Mouse (Mus musculus) adrenal gland, postnatal 36 days (tissue): ENCODE results near the gene Man1a. TPM values are rescaled to one million over a fixed set of nuclear protein-coding genes. Genes with fewer than 3 reads are reported as not detected.
A peak's percentile ranks its signal among the peaks of the same experiment; 100 is the strongest.

Source experiments
- DNase-seq, 2 experiments: peaks; one replicate each; pipeline ENCODE4 v3.0.0; 2021; ENCODE audit warnings: mixed read lengths in 1 of 2
- total RNA-seq, 2 experiments: library from RNA; stranded (reverse); gene quantifications; 2 replicates each; pipeline ENCODE4 v1.2.3; 2021

The Man1a gene
- total RNA-seq, 2 experiments from 2014 or later = 28.4 to 160 TPM

DNA sequence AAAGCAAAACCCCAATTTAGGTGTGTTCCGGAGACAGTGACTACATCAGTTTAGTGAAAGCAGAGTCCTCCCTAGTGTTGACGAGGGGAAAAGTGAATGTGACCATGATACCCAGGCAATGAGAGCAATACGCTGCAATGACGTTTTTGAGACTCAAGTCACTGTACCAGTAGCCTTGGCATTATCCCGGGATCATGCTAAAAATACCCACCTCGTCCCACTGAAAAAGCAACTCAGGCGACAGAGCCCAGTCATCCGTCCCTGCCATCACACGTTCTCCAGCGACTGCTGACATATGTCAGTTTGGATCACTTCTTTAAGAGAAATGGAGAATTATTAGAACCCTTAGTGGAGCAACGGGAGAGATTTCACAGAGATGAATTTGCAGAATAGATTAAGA, 13.6 kb downstream of the Man1a start:
- no peak for DNase-seq

DNA sequence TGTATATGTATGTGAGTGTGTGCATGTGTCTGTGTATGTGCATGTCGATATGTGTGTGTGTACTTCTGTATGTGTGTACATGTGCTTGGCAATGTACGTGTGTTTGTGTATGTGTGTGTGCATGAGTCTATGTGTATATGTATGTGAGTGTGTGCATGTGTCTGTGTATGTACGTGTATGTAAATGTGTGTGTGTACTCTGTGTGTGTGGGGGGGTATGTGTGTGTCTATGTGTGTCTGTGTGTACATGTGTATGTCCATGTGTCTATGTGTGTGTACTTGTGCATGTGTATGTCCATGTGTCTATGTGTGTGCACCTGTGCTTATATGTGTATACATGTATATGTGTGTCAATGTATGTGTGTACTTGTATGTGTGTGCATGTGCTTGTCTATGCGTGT, 15.2 kb downstream of the Man1a start:
- DNase-seq = no peak

DNA sequence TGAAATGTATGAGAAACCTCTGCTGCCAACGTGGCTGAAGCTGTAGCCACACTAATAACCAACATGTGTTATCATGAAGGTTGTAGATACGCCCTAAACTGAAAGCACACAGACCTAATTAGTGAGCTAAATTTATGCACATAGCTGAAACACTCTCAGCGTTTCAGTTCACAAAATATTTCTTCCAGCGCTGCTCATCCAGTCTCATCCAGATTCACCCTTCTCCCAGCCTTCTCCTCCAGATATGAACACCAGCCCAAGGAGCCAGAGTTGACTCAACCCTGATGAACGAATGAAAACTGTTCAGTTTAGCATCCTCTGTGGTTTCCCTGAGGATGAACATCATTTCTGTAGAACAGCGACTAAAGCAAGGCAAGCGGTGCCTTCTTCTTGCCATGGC, 15.8 kb downstream of the Man1a start:
- no peak for DNase-seq

DNA sequence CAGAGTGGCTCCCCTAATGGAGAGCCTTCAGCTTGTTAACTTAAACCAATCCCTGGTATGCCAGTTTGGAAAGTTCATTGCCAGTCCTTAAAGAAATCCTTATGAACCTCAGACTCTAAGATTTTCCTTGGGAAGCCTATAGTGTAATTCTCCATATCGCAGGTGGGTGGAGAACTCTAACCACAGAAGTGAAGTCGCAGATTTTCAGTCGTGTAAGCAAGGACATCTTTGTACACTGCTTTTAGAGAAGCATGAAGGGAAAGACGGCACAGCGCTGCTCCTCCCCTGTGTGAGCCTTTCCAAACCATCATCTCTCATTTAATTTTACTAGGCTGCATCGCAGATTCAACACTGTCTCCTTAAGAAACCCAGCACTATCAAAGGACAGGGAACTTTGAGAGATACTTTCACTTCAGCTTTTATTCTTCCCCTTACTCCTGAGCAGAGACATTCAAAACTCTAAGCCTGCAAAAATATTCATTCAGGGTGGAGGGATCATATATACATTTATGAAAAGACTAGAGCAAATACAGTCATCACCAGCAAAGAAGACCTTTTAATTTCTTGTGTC, 16.6 kb downstream of the Man1a start:
- DNase-seq = no peak

DNA sequence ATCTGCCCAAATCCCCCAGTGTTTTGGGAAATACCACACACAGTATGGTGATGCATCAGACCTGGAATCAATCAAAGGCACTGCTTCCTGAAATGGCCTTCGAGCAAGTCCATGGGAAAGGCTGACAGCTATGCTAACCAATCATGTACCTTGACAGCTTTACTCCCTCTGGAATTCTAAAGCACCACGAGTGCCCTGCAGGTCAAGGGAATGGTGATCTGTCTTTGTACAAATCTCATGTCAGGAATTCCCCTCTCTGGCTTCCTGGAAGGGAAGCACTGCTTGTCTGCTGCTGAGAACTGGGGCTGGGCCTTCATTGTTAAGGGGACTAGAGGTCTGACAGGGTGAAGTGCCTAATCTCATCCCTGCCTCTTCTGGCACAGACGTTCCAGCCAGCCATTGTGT, 17.3 kb downstream of the Man1a start:
- DNase-seq = peak; percentile 49 to 55

DNA sequence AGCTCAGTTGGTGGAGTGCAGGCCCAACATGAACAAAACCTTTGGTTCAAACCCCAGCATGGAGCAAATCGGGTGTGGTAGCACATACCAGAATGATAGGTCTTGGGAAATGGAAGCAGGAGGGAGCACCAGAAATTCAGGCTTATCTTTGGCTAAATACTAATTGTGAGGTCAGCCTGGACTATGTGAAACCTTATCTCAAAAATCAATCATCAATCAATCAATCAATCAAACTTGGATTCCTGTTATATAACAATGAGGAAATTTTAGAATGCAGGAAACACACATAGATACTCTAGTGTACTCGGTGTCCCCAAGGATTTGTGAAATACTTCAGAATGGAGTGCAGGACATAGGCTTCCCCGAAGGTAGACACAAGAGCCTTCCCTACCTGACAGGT, 17.8 kb downstream of the Man1a start:
- DNase-seq = no peak

DNA sequence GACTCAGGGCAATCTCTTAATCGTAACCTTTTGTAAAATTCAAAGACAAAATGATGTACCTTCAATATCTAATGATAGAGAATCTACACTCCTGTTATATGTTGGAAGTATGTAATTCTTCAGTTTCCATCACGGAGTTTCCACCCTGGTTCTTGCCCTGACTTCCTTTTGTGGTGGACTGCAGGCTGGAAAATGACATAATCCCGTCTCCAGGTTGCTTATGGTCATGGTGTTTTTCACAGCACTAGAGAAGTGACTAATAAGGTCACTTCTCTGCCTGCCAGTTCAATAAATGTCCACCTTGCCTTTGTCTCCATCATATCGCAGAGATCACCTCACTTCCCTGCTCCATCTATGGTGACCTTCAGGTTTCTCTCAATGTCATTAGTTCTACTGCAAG, 22.2 kb downstream of the Man1a start:
- DNase-seq = no peak

DNA sequence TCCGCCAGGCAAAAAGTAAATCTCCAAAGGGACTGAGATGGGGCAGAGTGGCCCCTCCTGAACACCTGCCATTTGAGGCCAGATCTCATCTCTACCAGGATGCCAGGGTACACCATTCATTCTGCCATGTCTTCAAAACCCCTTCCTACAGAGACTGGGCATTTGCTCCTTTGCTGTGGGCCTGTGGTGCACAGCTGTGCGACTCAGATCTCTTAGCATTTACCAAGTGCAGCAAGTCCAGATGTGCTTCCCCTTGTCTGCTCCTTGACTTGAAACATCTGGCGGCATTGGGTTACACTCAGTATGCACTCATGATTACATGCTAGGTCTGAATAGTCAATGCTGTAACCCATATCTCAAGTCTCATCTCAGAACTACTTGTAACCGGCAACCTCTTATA, 28.5 kb downstream of the Man1a start:
- no peak for DNase-seq

DNA sequence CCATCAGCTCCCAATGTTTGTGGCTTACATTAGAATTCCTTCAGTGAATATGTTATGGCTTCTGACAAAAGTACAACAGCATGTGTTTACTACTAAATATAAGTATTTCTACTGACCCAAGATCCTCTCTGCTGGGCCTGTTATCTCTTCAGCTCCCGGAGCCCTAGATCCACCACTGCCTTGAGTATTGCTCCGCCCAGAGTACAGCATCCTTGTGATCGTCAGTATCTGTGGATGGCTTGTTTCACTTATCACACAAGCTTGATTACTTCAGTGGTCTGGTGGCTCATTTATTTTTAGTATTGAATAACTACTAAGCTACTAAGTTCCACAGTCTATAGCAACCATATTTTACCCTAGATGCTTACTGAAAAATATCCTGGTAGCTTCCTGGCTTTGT, 33.1 kb downstream of the Man1a start:
- DNase-seq = no peak

DNA sequence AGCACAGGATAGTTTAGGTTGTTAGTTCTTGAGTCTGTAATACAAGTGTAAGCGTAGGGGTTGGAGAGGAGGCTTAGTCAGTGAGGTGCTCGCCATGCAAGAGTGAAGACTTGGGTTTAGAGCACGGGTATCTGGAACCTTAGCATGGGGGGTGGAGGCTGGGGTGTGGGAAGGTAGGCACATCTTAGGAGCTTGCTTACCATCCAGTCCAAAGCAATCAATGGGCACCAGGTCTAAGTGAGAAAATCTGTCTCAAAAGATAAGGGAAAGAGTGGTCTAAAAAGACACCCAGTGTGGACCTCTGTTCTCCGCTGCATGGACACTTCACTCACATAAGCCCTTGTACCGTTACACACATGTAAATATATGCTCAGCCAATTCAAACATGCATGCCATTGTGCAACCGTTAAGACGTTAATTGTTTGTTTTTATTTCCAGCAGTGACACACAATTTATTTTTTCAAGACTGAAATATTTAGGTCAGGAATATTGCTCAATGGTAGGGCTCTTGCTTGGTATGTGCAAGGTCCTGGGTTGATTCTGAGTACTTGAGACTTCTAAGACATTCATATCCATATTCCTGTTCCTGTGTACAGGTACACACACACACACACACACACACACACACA, 34.1 kb downstream of the Man1a start:
- no peak for DNase-seq

DNA sequence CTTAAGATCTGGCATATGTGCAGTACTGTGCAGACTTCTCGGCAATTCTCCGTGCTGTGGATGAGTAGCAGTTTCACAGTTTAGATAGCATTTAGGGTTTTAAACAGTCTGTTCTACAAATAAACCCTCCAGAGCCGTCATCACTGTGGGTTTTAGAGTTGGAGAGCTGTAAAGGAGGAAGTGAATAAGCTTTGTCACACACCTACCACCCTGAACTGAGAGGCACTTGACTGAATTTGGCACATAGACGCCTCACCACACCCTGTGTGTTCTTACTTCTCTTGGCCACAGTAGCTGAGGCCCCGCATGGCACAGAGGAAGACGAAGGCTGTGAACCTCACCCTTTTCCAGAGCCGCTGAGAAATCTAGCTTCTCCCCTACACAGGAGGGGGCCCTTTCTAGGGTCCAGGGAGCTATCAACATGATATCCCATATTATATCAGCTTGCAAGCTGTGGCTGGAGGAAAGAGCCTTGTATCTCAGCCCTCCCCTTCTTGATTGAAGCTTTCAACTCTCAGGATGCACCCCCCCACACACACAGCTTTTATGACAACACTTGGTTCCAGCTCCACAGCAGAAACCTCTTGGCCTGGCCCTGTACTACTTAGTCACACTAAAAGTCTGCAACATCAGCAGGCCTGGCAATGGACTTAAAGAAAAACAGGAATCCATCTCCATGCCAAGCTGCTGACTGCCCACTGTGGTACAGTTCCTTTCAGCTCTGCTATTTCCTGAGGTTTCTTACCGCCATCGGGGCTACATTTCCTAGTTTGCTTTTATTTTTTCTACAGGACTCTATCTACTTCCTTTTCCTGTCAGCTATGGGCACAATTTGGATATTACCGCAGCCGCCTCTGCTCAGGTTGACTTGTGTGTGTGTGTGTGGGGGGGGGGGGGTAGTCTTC, 35.9 kb downstream of the Man1a start:
- DNase-seq = peak in 1 of 2 experiments; percentile 24

DNA sequence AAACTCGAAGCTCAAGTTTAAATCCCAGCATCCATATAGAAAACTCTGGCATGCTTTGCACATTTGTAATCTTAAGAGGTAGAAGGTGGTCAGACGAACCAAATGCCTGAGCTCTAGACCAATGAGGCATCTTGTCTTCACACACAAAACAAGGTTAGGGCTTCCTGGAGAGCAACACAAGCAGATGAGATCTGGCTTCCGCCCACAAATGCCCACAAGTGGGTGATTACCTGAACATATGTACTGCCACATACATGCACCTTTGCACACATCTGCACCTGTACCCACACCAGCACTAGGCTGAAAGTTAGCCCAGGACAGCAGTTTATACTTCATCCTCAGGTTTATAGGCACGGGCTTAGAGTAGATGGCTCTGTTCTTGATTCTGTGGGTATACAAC, 36.7 kb downstream of the Man1a start:
- no peak for DNase-seq

DNA sequence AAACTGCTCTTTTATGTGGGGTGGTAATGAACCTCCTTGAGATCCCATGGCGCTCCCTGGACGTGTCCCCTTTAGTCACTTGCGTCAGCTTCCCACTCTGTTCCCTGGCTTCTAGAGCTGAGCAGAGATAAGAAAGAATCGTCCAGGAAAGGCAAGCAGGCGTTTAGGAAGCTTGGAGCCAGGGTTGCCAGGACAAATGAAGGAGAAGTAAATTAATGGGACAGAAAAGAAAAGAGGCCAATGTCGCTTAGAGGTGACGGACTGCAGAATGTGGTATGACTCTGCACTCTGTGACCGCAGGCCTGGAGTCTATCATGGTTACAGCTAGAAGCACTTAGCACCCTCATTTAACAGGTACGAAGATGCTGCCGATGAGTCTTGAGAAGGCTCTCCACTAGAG, 37.7 kb downstream of the Man1a start:
- DNase-seq = no peak

DNA sequence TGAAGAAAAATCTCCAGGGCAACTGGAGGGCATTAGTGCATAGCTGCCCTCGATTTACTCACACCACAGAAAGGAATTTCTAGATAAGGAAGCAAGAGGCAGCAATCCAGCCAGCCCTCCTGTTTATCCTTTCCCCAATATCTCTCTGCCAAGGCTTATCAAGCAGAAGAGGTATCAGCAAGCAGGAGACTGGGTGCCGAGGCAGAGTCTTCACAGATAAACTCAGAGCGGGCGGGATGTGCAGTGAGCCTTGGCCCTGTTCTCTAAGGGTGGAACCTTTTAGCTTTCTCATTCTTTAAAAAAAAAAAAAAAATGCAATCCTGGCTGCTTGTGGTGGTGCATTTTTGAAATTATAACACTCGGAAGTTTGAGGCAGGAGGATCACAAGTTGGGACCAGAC, 38.2 kb downstream of the Man1a start:
- no peak for DNase-seq

DNA sequence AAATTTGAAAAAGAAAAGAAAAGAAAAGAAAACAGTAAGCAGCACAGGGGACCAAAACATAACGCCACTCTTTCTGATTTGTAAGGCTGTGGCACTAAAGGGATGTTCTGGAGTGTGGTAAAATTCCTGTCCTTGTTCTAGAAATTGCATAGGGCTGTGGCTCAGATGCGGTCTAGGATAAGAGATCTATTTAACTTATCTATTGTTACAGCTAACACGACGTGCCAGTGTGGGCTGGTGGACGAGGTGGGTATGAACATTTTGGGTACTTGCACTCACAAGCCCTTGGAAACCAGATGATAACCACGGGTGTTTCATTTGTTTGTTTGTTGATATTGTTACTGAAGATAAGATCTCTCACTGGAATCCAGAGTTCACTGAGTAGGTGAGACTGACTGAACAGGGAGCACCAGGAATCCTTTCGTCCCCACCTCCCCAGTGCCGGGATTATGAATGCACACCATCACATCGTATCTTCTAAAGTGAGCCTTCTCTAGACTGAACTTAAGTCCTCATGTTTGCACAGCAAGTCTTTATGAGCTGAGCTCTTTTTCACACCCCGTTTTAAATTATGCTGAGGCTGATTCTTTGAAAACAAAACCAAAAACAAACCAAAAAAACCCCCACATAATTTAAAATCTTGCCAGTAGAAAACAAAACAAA, 38.9 kb downstream of the Man1a start:
- DNase-seq = no peak

DNA sequence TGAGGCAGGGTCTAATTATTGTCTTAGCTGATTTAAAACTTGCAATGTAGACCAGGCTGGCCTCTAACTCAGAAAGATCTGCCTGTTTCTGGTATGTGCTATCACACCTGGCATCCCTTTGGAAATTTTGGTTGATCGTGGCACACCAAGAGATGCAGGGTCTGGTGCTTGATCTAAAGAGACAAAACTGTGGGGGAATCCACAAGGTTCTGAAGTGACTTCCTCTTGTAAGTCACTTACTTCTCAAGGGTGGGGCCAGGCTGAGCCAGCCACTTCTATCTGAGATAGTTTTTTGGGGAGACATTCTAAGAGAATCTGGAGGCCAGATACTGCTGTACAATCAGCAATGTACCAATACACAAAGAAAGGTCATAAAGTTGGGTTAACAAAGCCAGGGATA, 40.8 kb downstream of the Man1a start:
- no peak for DNase-seq

DNA sequence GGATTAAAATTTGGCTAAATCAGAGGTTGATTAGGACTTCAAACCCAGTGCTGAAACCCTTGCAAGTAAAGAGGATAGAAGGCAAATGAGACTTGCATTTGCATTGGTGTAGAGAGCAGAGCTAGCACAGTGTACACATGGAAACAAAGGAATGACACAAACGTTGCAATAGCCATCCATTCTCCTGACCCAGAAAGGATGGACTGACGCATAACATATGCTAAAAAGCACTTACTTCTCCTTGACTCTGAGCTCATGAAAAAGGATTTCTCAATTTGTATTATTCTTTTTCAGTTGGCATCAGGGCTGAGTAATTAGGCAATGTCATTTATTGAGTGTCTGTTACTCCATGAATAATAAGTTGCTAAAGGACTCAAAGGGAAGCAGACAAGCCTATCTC, 41.6 kb downstream of the Man1a start:
- no peak for DNase-seq

DNA sequence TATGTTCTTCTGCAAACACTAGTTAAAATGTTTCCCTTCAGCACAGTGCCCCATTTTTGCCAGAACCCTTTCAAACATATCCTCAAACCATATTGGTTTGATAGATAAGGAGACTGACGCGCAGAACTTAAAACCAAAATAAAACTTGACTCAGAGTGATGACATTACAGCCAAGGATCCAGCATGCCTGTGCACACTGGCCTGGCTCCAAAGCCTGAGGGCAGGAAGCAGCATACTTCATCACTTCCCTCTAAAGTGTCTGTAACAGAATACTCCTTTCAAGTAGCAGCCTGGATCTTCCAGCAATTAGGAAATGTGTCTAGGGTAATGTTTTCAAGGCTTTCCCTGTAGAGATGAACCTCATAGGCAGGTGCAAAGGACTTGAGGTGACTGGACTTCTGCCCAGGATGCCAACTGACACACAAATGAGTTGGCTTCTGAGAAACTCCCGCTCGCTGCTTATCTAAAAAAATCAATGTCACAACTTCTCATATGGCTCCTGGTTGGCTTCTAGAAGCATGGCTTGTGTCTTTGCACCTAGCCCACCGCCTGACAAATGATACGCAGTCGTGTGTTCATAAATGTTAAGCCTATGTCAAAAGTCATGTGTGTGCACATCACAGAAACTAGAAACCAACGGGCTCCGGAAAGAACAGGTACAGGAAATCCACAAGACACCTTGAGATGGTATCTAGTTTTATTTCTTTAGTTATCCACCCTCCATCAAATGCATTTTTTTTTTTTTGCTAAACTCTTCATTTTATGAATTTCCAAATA, 43.9 kb downstream of the Man1a start:
- peak; percentile 69 to 74 for DNase-seq

DNA sequence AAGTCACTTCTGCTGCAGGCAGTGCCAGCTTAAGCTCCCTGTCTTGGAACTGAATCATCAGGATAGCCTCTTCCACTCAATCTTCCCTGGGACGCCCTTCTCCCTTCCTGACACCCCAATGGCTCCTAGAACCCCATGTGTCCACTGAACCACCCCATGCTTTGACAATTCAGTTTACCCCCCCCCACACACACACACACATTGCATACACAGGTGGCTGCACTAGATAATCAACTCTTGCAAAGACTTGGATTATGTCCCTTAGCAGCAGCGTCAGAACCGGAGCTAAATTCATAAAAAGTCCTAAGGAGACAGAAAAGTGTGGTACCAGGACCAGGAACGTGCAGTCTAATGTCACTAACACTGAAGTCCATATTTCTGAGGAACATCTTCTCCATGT, 47.5 kb downstream of the Man1a start:
- DNase-seq = no peak

DNA sequence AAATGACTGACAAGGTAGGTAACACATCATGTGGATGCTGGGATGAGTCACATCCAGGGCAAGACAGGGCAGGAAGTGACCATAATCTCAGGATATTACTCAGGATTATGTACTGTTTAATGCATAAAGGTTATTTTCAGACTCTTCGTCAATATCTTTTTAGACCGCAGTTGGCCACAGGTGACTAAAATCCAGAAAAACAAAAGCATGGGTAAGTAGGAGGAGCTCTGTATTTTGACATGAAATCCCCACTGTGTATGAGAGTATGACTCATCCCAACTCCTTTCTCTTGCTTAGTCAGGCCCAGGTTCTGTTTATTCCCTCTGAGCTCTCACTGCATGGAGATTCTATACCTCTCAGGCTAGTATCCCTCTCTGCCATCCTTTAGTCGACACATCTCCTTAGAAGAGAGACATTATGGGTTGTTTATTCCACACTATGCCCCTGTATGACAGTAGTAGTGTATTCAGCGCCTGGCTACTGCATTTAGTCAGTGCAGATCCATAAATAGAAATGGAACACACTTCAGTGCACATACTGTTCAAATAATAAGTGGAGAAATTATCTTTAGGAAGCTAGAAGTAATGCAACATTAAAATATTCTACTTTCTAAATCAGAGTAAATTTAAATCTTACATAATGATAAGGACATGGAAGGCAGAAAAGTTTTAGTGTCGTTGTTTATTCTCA, 49.5 kb downstream of the Man1a start:
- DNase-seq = no peak

DNA sequence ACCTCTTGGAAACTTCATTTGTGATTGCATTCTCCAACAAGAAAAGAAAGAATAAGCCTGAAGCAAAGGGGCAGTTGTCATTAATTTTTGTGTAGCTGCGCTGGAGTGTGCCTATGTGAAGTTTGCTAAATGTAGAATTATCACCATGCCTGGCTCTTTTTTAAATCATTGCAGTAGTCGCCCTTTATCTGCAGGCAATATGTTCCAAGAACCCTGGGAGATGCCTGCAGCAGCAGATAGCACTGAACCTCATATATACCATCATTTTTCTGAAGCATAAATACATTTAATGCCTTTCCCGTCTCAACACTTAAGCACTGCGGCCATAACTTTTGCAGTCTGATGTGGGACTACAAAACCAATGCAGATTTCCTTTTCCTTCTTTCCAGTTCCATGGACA, 50.3 kb downstream of the Man1a start:
- DNase-seq = no peak
